Mouse (Mus musculus): ENCODE measurements around the gene Ifitm1. TPM values are rescaled to one million over a fixed set of nuclear protein-coding genes. Genes with fewer than 3 reads are reported as not detected.

Gene Ifitm1
- polyA plus RNA-seq, 1 experiment = 19.9 TPM

GRCm38 (mm10) chr7:140982971-140983370, 15.9 kb downstream of the Ifitm1 start:
- no peak for TF ChIP-seq CEBPB (IDR thresholded peaks at IDR 0.05; ENCODE audit: insufficient read depth, poor library complexity, severe bottlenecking)
- no peak for TF ChIP-seq MYOD1 (IDR thresholded peaks at IDR 0.05; ENCODE audit: control insufficient read depth in 1 of 3, insufficient read length in 2 of 3, low read depth in 2 of 3)
- no peak for TF ChIP-seq MYOG (IDR thresholded peaks at IDR 0.05; ENCODE audit: control insufficient read depth in 1 of 3, insufficient read depth in 1 of 3, insufficient read length in 2 of 3, low read depth in 2 of 3)
- no peak for TF ChIP-seq POLR2AphosphoS2 (IDR thresholded peaks at IDR 0.05; ENCODE audit: insufficient read length, low read depth)
- no peak for TF ChIP-seq E2F4 (IDR thresholded peaks at IDR 0.05; ENCODE audit: insufficient read depth)
- TF ChIP-seq REST (IDR thresholded peaks at IDR 0.05; ENCODE audit: insufficient read depth, insufficient read length) = no peak
- TF ChIP-seq SRF (IDR thresholded peaks at IDR 0.05; ENCODE audit: control insufficient read depth, insufficient read length, low read depth) = no peak
- TF ChIP-seq POLR2A (IDR thresholded peaks at IDR 0.05; ENCODE audit: insufficient read length, low read depth) = no peak
- no peak for TF ChIP-seq MAX (IDR thresholded peaks at IDR 0.05; ENCODE audit: low read depth)
- TF ChIP-seq TCF3 (IDR thresholded peaks at IDR 0.05; ENCODE audit: insufficient read length, low read depth) = no peak
- no peak for TF ChIP-seq USF1 (IDR thresholded peaks at IDR 0.05; ENCODE audit: low read depth)
- TF ChIP-seq TCF12 (IDR thresholded peaks at IDR 0.05; ENCODE audit: insufficient read depth, poor library complexity, severe bottlenecking) = no peak
- Histone ChIP-seq H3K36me3 (ENCODE audit: control insufficient read depth, insufficient read depth) (no peaks in the 10 kb centered on the region), H3K79me2 (ENCODE audit: control insufficient read depth, insufficient read depth) (no peaks in the 10 kb centered on the region), H3ac (ENCODE audit: control insufficient read depth, insufficient read length) (no peak overlapping the region), H3K4me3 (no peak overlapping the region), H3K4me2 (ENCODE audit: low read depth) (no peak overlapping the region), H3K27me3 (ENCODE audit: control insufficient read depth, insufficient read depth, insufficient read length) (no peaks in the 10 kb centered on the region)

- no peaks in the 10 kb centered on the region for H3K27me3 ChIP-seq (ENCODE audit: control insufficient read depth, insufficient read depth, insufficient read length)
- no peak for TF ChIP-seq POLR2AphosphoS2 (IDR thresholded peaks at IDR 0.05; ENCODE audit: insufficient read length, low read depth)
- no peak for TF ChIP-seq SRF (IDR thresholded peaks at IDR 0.05; ENCODE audit: control insufficient read depth, insufficient read length, low read depth)
- TF ChIP-seq TCF12 (IDR thresholded peaks at IDR 0.05; ENCODE audit: insufficient read depth, poor library complexity, severe bottlenecking) = no peak
- no peak for TF ChIP-seq USF1 (IDR thresholded peaks at IDR 0.05; ENCODE audit: low read depth)
- TF ChIP-seq POLR2A (IDR thresholded peaks at IDR 0.05; ENCODE audit: insufficient read length, low read depth) = no peak
- TF ChIP-seq MAX (IDR thresholded peaks at IDR 0.05; ENCODE audit: low read depth) = no peak
- TF ChIP-seq MYOD1 (IDR thresholded peaks at IDR 0.05; ENCODE audit: control insufficient read depth in 1 of 3, insufficient read length in 2 of 3, low read depth in 2 of 3) = no peak
- TF ChIP-seq REST (IDR thresholded peaks at IDR 0.05; ENCODE audit: insufficient read depth, insufficient read length) = no peak
- H3K4me3 ChIP-seq = no peak overlapping the region
Observed at GRCm38 (mm10) chr7:140987182-140988138, 20.4 kb downstream of the Ifitm1 start.

DNA sequence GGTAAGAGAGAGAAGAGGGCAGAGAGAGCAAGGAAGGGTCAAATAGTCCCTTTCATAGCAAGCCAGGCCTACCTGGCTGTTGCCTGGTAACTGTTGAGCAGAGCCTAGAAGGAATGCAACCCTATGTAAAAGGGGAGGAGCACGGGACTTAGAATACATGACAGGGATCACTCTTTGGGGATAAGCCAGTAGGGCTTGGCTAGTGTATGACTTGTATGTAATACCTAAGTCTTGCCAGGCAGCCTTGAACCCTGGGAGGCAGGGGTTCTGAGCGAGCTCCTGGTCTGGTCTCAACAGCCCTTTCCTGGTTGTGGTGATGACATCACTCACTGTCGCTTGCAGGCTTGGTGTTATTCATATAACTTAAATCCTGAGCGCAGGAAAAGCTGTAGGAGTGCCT, 22.0 kb downstream of the Ifitm1 start:
- no peaks in the 10 kb centered on the region for H3K27me3 ChIP-seq (ENCODE audit: control insufficient read depth, insufficient read depth, insufficient read length)
- H3K4me2 ChIP-seq (ENCODE audit: low read depth) = no peak overlapping the region
- no peaks in the 10 kb centered on the region for H3K36me3 ChIP-seq (ENCODE audit: control insufficient read depth, insufficient read depth)
- H3ac ChIP-seq (ENCODE audit: control insufficient read depth, insufficient read length) = no peak overlapping the region
- no peaks in the 10 kb centered on the region for H3K79me2 ChIP-seq (ENCODE audit: control insufficient read depth, insufficient read depth)
- H3K4me3 ChIP-seq = no peak overlapping the region
- TF ChIP-seq E2F4 (IDR thresholded peaks at IDR 0.05; ENCODE audit: insufficient read depth) (no peak), TCF3 (IDR thresholded peaks at IDR 0.05; ENCODE audit: insufficient read length, low read depth) (no peak), CEBPB (IDR thresholded peaks at IDR 0.05; ENCODE audit: insufficient read depth, poor library complexity, severe bottlenecking) (no peak), MYOD1 (IDR thresholded peaks at IDR 0.05; ENCODE audit: control insufficient read depth in 1 of 3, insufficient read length in 2 of 3, low read depth in 2 of 3) (no peak), POLR2A (IDR thresholded peaks at IDR 0.05; ENCODE audit: insufficient read length, low read depth) (no peak), SRF (IDR thresholded peaks at IDR 0.05; ENCODE audit: control insufficient read depth, insufficient read length, low read depth) (no peak), MYOG (IDR thresholded peaks at IDR 0.05; ENCODE audit: control insufficient read depth in 1 of 3, insufficient read depth in 1 of 3, insufficient read length in 2 of 3, low read depth in 2 of 3) (no peak), TCF12 (IDR thresholded peaks at IDR 0.05; ENCODE audit: insufficient read depth, poor library complexity, severe bottlenecking) (no peak), USF1 (IDR thresholded peaks at IDR 0.05; ENCODE audit: low read depth) (no peak), REST (IDR thresholded peaks at IDR 0.05; ENCODE audit: insufficient read depth, insufficient read length) (no peak), MAX (IDR thresholded peaks at IDR 0.05; ENCODE audit: low read depth) (no peak), POLR2AphosphoS2 (IDR thresholded peaks at IDR 0.05; ENCODE audit: insufficient read length, low read depth) (no peak)

More at GRCm38 (mm10) chr7:140987182-140988138, 20.4 kb downstream of the Ifitm1 start:
- no peak overlapping the region for H3K4me2 ChIP-seq (ENCODE audit: low read depth)
- H3ac ChIP-seq (ENCODE audit: control insufficient read depth, insufficient read length) = no peak overlapping the region
- H3K36me3 ChIP-seq (ENCODE audit: control insufficient read depth, insufficient read depth) = no peaks in the 10 kb centered on the region
- no peaks in the 10 kb centered on the region for H3K79me2 ChIP-seq (ENCODE audit: control insufficient read depth, insufficient read depth)

GRCm38 (mm10) chr7:140990185-140990584, 23.2 kb downstream of the Ifitm1 start:
- Histone ChIP-seq H3ac (ENCODE audit: control insufficient read depth, insufficient read length) (no peak overlapping the region), H3K36me3 (ENCODE audit: control insufficient read depth, insufficient read depth) (no peaks in the 10 kb centered on the region), H3K79me2 (ENCODE audit: control insufficient read depth, insufficient read depth) (no peaks in the 10 kb centered on the region), H3K4me3 (no peak overlapping the region), H3K4me2 (ENCODE audit: low read depth) (no peak overlapping the region), H3K27me3 (ENCODE audit: control insufficient read depth, insufficient read depth, insufficient read length) (no peaks in the 10 kb centered on the region)
- TF ChIP-seq MYOD1 (IDR thresholded peaks at IDR 0.05; ENCODE audit: control insufficient read depth in 1 of 3, insufficient read length in 2 of 3, low read depth in 2 of 3) (no peak), SRF (IDR thresholded peaks at IDR 0.05; ENCODE audit: control insufficient read depth, insufficient read length, low read depth) (no peak), MYOG (IDR thresholded peaks at IDR 0.05; ENCODE audit: control insufficient read depth in 1 of 3, insufficient read depth in 1 of 3, insufficient read length in 2 of 3, low read depth in 2 of 3) (no peak), POLR2A (IDR thresholded peaks at IDR 0.05; ENCODE audit: insufficient read length, low read depth) (no peak), E2F4 (IDR thresholded peaks at IDR 0.05; ENCODE audit: insufficient read depth) (no peak), TCF3 (IDR thresholded peaks at IDR 0.05; ENCODE audit: insufficient read length, low read depth) (no peak), POLR2AphosphoS2 (IDR thresholded peaks at IDR 0.05; ENCODE audit: insufficient read length, low read depth) (no peak), USF1 (IDR thresholded peaks at IDR 0.05; ENCODE audit: low read depth) (no peak), CEBPB (IDR thresholded peaks at IDR 0.05; ENCODE audit: insufficient read depth, poor library complexity, severe bottlenecking) (no peak), MAX (IDR thresholded peaks at IDR 0.05; ENCODE audit: low read depth) (no peak), TCF12 (IDR thresholded peaks at IDR 0.05; ENCODE audit: insufficient read depth, poor library complexity, severe bottlenecking) (no peak), REST (IDR thresholded peaks at IDR 0.05; ENCODE audit: insufficient read depth, insufficient read length) (no peak)

All from myocyte (in vitro differentiated cells).